Mouse (Mus musculus) large intestine, adult 2 months (tissue): Measurements from ENCODE around the gene Ano10. TPM values are rescaled to one million over a fixed set of nuclear protein-coding genes. Genes with fewer than 3 reads are reported as not detected.

Experiments used
- DNase-seq: peaks from one replicate; pipeline ENCODE4 v3.0.0-alpha.2; 2012; ENCODE audit warnings: low read depth, low spot score
- WGBS: fragments of 180-500 bp; shearing (Covaris S2); methylation state at CpG from one replicate; pipeline ENCODE4 v1.1.7; 2018; 5-methylcytosine and 5-hydroxymethylcytosine counted together
- polyA plus RNA-seq: library from polyadenylated mRNA; depleted of rRNA; stranded (reverse); fragments of >200 nt; gene quantifications from 2 replicates; pipeline ENCODE4 v1.2.3, GENCODE M21; 2012; rRNA removed

Ano10 gene
- polyA plus RNA-seq, 1 experiment = 67.0 TPM

DNA sequence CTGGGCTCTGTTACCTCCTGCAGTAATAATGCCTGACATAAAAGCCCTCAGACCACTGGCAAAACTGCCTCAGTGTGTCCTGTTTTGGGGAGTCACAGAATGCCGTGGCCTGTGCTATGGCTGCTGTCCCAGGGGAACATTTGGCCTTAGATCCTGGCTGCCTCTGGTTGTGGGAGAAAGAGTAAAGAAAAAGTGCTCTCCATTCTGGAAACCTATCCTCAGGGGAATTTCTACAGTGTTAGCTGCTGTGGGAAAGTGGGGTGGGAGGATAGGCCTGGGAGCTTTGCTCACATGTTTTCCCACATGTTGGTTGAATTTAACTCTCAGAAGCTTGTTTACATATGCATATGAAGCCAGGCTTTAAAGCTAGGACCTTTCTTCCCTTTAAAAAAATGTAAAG is 151.0 kb downstream of the Ano10 start:
- 71% methylated on average over 1 of the region's 1 CpGs for WGBS

DNA sequence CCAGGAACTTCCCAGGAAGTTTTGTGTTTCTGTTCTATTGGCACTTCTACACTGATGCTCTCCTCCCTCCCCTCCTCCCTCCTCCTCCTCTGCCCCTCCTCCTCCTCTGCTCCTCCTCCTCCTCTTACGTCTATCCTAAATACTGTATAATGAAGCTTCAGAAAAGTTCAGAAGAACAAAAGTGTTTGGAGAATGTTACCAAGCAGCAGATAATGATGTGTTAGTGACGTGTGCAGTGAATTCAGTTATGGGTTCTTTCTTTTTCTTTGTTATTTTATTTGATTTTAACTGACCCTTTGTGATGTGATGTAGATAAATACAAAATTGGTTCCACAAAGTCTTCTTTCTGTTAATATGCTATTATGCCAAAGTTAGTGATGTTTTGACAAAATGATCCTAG is 155.0 kb downstream of the Ano10 start:
- 69% methylated on average over 2 of the region's 2 CpGs for WGBS
- DNase-seq = no peak

More for the DNA sequence above, 151.0 kb downstream of the Ano10 start:
- no peak for DNase-seq

DNA sequence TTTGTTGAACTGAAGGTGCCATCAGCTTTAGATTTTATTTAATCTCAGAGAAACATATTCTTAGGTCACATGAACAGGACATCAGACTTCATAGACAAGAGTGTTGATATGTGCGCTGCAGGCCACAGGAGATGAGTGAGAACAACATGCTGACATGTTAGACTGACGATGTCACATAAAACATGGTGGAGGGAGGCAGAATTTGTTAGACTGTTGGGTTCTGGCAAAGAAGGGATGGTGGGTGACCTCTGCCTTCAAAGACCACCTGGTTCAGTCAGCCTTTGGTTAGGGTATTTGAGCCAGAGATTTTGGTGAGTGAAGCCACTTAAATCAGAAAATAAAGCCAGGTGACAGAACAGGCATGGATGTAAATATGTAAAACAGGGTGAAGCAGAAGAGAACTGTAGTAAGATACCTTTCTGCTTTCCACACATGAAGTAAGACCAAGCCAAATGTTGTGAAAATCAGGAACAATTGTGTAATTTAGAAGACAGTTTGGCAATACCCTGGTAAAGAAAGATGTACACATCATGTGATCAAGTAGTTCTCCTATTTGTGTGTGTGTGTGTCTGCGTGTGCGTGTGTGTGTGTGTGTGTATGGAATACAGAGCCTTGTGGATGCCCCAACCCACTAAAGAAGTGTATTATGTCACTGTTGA is 155.7 kb downstream of the Ano10 start:
- no peak for DNase-seq

DNA sequence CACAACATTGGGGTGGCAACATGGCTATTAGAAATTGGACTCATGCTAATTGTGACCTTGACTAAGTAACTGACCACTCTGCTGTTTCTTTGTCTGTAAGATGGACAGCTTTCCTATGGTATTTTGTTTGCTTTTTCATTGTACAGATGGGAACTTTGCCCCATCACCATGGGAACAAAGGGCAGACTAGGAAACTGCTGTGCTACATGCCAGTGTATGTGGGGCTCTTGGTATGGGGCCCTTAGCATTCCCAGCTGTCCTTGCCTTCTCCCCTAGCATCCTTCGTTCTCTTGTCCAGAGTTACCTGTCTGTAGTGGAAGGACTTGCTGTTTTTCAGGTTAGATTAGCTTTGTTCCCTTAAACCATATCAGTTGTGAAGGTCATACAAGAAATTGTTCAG is 156.3 kb downstream of the Ano10 start:
- 34% methylated on average over 1 of the region's 1 CpGs for WGBS
- no peak for DNase-seq

More for the DNA sequence above, 155.7 kb downstream of the Ano10 start:
- WGBS = 93% methylated on average over 4 of the region's 4 CpGs

DNA sequence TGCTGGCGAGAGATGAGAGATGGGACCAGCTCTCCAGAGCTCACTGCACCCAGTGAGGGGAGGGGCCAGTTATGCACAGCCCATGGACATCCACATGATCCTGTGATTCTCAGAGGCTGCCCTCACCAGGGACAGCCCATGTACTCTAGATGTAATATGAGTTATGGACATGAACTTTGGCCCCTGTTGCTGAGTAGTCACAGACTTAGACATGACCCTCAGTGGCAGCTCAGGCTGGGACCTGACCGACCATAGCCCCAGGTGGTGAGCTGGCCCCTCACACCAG is 158.4 kb downstream of the Ano10 start:
- 66% methylated on average over 2 of the region's 2 CpGs for WGBS
- DNase-seq = no peak

DNA sequence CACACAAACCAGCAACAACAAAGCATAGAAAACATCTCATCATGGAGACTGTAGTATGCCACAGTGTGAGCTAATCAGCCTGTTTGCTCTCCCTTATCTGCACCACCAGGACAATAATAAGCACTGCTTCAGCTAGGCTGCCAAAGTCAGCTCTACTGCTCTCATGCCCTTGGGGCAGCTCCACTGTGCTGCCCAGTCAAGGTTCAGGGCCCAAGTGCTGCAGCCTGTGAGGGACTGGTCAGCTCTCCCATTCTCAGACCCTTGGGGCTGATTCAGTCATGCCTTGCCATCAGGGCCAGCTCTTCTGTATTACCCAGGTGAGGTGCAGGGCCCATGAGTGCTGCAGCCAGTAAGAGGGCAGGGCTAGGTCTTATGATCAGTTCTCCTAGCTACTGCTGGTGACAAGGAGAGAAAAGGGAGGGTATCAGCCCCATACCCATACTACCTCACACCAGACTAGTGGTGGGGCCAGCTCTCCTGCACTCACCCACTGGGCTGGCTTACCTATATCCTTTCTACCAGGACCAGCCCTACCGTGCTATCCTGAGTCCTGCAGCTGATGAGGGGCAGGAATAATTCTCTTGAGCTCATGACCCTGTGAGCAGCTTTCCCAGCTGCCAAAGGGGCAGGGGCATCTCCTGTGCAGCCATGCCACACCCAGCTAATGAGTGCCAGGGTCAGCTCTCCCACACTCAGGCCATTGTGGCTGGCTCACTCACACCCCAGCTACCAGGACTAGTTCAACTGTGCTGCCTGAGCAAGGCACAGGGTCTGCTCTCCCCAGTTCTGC is 158.9 kb downstream of the Ano10 start:
- WGBS = 20% methylated on average over 1 of the region's 1 CpGs
- DNase-seq = no peak

DNA sequence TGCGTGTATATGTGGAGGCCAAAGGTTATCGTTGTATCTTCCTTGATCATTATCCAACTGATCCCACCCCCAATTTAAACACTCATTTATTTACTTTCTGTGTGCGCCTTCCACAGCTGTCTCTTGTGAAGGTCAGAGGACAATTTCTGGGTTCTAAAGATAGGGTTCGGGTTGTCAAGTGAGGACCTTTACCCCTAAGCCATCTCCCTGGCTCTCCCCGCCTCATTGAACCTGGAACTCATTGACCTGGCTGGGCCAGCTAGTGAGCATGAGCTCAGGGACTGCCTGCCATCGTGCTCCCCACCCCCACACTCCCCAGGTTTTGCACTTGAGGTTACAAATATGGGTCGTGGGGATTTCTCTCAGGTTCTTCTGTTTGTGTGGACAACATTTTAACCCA is 162.1 kb downstream of the Ano10 start:
- WGBS = 33% methylated on average over 7 of the region's 7 CpGs

DNA sequence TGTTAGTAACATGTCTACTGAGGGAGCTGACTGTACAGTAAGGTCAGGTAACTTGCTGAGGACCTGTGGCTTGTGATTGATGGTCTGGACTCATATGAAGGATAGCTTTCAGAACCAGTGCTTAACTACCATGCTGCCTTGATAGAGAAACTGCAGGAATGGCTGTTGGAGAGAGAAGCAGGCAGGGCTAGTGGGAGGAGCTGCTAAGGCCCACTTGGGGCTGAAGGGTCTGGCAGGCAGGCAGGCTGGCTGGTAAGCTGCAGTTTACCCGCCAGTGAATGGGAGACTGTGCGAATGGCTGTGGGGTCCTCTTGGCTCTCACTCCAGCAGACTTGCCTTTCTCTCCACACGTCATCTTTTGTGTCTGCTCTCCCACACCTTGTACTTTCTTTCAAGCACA is 163.6 kb downstream of the Ano10 start:
- WGBS = 66% methylated on average over 3 of the region's 3 CpGs
- DNase-seq = no peak

More for the DNA sequence above, 162.1 kb downstream of the Ano10 start:
- DNase-seq = no peak

DNA sequence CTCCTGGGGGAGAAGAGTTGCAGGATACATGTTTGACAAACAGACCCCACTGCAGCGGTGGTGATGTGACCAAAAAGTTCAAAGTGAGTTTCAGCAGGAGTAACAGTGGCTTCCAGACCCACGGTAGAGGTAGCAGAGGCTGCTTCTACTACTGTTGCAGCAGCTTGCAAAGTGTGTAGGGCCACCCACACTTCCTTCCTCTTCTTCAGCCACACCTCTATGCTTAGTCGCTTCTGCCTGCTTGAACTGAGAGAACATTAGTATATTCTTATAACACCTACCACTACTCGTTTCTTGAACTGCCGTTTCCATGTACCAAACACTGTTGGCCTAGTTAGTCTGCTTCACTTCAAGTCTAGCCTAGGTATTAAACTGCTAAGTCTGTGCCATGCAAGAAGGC is 165.5 kb downstream of the Ano10 start:
- 50% methylated on average over 5 of the region's 5 CpGs for WGBS
- DNase-seq = no peak

DNA sequence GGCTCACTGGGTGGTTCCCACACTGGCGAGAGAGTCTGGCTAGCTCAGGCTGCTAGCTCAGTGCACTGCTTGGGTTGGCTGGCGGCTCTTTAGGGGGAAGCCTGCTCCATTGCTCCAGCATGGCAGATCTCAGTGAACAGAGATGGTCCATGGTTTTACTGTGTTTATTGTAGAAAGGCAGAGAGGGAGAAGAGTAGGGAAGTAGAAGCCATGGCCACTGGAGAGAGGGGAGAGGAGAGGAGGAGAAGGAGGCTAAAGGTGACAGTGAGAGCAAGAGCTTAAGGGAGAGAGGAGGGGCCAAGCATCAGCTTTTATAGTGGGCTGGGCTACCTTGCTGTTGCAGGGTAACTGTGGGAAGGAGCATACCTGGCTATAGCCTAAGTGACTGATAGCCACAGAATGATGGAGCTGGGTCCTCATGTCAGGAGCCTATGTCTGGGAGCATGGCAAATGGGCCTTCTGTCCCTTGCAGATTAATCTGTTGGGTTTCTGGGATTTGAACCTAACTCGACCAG is 166.9 kb downstream of the Ano10 start:
- 48% methylated on average over 3 of the region's 3 CpGs for WGBS
- no peak for DNase-seq

DNA sequence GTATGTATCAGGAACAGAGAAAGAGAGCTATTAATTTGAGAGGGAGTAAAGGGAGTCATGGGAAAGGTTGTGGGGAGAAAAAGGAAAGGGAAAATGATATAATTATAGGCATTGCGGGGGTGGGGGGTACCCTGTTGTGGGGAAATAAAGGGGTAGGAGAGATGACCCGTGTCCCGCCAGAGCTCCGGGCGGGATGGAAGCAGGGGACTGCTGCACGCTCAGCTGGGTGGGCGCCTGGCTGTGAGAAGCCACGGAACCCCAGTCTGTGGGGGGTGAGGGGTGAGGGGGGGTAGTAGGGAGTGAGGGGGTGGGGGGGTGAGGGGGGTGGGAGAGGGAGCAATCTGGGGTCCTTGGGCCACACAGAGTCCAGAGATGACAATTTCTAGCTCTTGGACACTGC is 167.4 kb downstream of the Ano10 start:
- no peak for DNase-seq
- WGBS = 85% methylated on average over 8 of the region's 8 CpGs

Other genes starting within 250 kb of the Ano10 start
- 26.9 and 51.1 TPM in 2 replicates for gene Snrk, start 177.2 kb downstream of the Ano10 start, polyA plus RNA-seq
- 16.2 and 17.9 TPM in 2 replicates for gene Abhd5, start 57.2 kb upstream of the Ano10 start, polyA plus RNA-seq